Mouse (Mus musculus): ENCODE measurements around the gene Pfkp.

Gene Pfkp

GRCm38 (mm10) chr13:6648669-6649233 is at the start of gene Pfkp:
Gene Pfkp, minus strand, starts transcription at chr13:6648777.
- peak; percentile 90 for DNase-seq

GRCm38 (mm10) chr13:6690607-6691006 is 42.0 kb upstream of the Pfkp start:
- no peak for DNase-seq

DNA sequence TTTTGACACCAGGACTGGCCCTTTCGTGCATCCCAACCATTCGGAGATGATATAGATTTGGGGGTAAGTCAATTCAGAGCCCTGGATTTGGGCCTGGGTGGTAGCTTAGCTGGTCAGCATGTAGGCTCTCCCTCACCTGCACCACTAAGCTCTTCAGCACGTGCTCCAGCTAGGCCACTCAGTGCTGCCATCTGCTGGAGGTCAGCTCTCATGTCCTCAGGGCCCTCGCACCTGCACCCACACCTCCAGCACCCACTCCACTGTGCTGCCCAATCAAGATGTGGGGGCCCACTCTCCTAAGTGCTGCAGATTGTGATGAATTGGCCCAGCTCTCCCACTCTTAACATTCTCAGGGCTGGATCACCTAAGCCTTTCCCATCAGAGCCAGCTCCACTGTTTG is 41.4 kb upstream of the Pfkp start:
- DNase-seq = peak; percentile 62

GRCm38 (mm10) chr13:6688790-6689433 is 40.3 kb upstream of the Pfkp start:
- peak; percentile 45 for DNase-seq

DNA sequence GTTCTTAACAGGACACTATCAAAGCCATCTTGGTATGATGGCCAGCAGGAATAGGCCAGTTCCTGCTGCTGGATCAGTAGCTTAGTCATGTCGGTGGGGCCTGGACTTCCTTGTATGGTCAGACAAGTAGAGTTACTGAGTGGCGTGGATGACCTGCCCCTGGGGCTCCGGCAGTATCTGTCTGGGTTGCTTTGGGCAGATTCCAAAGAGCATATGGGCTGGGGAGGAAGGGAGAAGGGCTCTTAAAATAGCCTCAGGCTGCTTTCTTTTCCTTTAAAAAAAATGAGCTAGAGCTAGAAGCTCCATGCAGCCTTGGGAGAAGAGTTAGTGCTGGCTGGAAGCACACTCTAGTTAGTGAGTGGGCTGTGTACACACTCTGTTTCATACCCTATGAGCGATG is 18.3 kb upstream of the Pfkp start:
- no peak for DNase-seq

DNA sequence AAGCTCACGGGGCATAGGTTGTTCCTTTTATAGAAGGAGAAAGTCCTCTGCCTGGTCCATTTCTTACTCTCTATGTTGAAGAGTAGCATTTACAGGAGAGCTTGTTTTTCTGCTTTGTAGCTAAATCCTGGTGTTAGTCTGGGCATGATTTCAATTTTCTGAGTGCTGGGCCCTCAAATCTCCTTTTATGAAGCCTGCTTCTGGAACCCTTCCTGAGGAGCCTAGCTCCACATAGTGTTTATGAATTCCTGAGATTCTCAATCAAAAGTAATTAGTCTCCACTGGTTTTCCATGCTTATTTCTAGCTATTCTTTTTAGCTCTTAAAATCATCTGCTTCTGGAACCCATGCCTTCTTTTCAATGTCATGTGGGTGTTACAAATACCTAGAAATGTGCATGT is 16.9 kb upstream of the Pfkp start:
- no peak for DNase-seq

- no peak for DNase-seq
Measured at GRCm38 (mm10) chr13:6664216-6664615, 15.6 kb upstream of the Pfkp start.

DNA sequence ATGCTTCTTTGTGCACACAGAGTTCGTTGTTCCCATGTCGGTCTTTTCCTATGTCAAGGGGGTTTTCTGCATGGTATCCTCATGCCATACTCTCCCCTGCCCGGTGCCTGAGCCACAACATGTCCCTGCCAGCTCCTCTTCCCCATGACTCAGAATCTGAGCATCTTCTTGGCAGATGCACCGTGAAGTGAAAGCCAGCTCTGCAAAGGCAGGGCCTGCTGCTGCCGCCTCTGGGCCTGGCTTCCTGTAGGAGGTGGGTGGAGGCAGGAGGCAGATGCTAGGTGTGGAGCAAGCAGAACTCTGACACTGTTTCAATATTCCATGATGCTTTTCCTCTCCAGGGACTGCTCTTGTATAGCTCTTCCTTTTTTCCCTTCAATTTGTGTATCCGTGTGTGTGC is 10.7 kb upstream of the Pfkp start:
- no peak for DNase-seq

DNA sequence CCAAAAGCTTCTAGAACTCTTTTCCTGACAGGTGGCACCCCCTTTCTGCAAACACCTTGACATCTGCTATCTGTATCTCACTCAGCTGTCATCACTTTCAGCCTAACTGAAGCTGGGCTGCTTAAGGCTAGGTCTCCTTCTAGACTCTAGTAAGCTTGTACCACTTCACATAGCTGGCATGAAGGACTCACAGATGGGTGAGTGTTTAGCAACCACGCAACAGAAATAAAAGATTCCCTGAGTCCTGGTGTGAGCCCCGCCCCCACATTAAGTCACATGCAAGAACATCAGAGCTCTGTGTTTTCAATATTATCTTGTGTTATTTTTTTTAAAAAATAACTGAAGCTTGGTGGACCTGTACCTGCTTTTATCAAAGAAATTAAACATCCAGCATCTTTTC is 8.7 kb upstream of the Pfkp start:
- DNase-seq = no peak

DNA sequence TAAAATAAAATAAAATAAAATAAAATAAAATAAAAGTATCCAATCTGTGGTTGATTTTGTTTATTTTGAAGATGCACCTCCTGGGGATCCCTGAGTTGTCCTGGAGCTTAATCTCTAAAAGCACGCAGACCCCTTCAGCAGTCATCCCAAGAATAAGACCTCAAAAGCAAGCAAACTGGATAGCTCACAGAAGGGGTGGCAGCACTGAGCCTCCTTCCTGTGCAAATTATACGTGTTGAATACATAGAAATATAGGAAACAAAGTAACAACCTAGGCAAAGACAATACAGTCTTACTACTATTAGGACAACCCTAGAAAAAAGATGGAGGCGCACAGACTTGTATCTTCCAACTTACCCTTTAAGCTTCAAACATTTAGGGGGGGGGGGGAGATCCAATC is 965 bp upstream of the Pfkp start:
- DNase-seq = no peak

DNA sequence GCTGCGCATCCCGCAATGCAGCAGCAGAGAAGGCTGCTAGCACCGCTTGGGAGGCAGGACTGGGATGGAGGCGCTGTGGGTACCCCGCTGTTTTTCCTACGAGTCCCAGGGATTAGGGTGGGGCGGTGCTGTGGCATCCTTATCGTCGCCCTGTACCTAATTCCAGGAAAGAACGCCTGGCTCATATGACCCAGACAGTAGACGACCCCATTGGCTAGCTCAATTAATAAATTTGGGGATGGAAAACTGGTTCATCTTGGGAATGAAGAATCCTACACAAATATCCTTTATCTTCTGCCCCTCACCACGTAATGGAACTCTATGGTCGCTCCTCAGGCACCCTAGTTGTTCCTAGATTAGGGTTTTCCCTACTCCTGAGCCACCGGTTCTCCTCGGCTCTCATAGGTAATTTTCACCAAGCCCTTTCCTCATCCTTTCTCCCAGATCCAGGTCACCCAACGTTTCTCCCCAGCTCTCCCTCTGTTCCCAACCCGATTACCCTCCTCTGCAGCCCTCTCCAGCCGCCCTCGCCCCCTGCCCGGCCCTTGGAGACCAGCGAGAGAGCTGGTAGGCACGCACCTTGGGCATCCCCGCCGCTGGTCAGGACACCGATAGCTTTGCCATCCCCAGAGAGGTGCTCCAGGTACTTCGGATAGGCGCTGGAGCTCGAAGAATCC is 447 bp downstream of the Pfkp start:
- DNase-seq = no peak

GRCm38 (mm10) chr13:6647067-6647991 is 1.2 kb downstream of the Pfkp start:
- DNase-seq = peak; percentile 73

DNA sequence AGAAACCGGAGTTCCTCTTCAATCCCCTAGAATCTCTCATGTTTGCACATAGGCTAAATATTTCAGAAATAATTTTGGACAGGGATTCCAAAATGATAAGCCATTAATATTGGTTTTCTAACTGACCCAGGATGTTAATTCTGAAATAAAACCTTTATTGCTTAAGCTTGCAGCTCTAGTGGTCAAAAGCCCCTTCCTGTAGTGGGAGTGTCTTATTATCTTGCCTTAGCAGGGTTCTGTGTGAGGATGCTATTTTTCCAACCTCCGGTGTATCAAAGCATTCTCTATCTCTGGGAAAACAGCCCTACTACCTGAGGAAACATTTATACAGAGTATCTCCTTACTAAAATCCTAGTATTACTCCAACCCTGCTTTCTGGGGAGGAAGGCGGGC is 1.9 kb downstream of the Pfkp start:
- DNase-seq = no peak

GRCm38 (mm10) chr13:6646266-6646665 is 2.3 kb downstream of the Pfkp start:
- no peak for DNase-seq

- no peak for DNase-seq
Measured at GRCm38 (mm10) chr13:6643968-6644367, 4.6 kb downstream of the Pfkp start.

GRCm38 (mm10) chr13:6643026-6643425 is 5.6 kb downstream of the Pfkp start:
- no peak for DNase-seq

GRCm38 (mm10) chr13:6642453-6642852 is 6.1 kb downstream of the Pfkp start:
- DNase-seq = peak; percentile 54

DNA sequence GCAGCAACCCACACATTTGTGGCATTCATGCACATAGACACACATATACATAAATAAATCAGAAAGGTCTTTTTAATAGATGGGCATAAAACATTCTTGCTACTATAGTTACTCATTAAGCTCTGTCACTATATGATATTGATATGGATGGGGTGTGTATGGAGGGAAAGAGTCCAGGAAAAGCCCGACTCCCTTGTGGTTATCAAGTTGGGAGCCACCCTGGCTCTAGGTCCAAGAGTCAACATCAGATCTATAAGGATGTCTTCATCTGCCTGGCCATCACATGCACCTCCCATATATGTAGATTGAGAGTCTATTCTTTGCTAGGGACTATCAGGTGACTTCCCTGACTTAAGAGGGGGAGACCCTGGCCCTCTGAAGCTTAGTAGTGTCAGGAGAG is 7.1 kb downstream of the Pfkp start:
- no peak for DNase-seq

GRCm38 (mm10) chr13:6639507-6640030 is 9.0 kb downstream of the Pfkp start:
- DNase-seq = no peak

- DNase-seq = no peak
Measured at GRCm38 (mm10) chr13:6638976-6639375, 9.6 kb downstream of the Pfkp start.

DNA sequence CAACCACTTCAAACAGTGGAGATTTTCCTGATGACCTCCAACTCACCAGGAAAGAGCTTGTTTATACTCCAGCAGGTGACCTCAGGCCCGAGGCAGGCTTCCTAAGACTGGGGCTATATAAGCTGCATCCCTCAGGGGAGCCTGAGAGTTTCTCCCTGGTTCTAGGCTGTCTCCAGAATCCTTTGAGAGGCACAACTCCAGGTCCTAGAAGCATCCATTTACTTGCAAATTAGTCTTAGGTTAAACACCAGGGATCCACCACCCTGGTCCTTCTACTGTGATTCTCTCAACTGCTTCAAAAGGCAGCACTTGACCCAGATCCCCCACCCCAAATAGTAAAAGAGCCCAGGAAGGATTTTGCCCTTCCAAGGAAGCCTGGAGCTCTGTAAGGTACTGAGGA is 10.2 kb downstream of the Pfkp start:
- DNase-seq = no peak

DNA sequence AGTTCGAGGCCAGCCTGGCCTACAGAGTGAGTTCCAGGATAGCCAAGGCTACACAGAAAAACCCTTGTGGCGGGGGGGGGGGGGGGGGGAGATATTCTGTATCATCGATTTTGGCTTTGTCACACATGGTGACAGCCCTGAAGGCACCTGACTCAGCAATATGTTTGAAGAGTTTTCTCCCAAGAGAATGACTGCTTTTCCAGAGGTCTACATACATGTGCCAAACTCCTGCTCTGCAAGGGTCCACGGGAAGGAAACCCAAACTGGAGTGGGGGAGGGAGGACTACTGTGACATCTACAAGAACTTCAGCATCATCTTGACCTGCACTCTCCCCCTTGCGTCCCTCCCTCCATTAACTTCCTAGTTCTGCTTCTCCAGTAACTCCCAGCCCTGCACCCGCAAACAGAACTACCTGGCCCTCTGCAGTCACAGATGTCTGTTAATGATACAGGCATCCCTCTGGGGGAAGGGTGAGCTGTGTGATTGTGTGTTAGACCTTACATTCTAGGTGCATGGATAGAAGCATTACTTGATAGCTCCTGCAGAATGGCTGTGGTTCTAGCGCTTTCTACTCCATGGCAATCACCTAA is 10.9 kb downstream of the Pfkp start:
- no peak for DNase-seq

DNA sequence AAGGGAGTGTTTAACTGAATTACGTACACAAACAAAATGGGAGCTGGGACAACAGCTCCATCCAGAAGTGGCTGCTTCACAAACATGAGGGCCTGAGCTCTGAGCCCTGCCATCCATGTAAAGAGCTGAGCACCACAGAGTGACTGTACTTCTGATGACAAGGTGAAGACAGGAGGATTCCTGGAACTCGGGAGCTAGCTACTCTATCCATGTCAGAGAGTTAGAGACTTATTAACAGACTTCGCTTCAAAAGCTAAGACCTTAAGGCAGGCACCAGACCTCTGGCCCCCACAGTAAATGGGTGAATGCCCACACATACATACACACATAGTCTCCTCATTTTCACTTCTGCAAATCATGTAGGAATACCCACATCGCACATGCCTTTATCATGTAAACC is 11.6 kb downstream of the Pfkp start:
- no peak for DNase-seq

Measured in kidney, adult 18-20 months (tissue).